Mouse (Mus musculus): ENCODE measurements around the gene Ercc2. TPM values are rescaled to one million over a fixed set of nuclear protein-coding genes. Genes with fewer than 3 reads are reported as not detected.

Ercc2 gene
- polyA plus RNA-seq, 1 experiment, result 137 TPM

- H3K4me3 ChIP-seq (ENCODE audit: control insufficient read depth, insufficient read depth, low read length), result no peak overlapping the region
- H3K27me3 ChIP-seq (ENCODE audit: control insufficient read depth, insufficient read depth, low read length), result peaks cover 7% of the 10 kb centered on the region; the same call in 1 of the 2 replicates
- TF ChIP-seq CTCF (IDR thresholded peaks at IDR 0.05; ENCODE audit: borderline replicate concordance, control insufficient read depth, extremely low read depth, insufficient read depth, low read length, poor library complexity) (no peak), POLR2A (IDR thresholded peaks at IDR 0.05; ENCODE audit: control insufficient read depth, extremely low read depth, insufficient read depth, low read length, poor library complexity) (no peak)
- H3K27ac ChIP-seq (ENCODE audit: control insufficient read depth, insufficient read depth, low read length), result no peak overlapping the region
- DNase-seq, result no peak
- H3K36me3 ChIP-seq (ENCODE audit: control insufficient read depth, insufficient read depth, low read length), result no peaks in the 10 kb centered on the region
- 47% methylated on average over 10 of the region's 10 CpGs for WGBS
- H3K4me1 ChIP-seq (replicated peaks; ENCODE audit: control insufficient read depth, insufficient read depth, low read length), result peaks cover 18% of the 10 kb centered on the region
Measured at GRCm38 (mm10) chr7:19341250-19341649, 40.6 kb upstream of the Ercc2 start.

- WGBS, result 1% methylated on average over 41 of the region's 41 CpGs
- DNase-seq, result no peak
- TF ChIP-seq POLR2A (IDR thresholded peaks at IDR 0.05; ENCODE audit: control insufficient read depth, extremely low read depth, insufficient read depth, low read length, poor library complexity) (no peak), CTCF (IDR thresholded peaks at IDR 0.05; ENCODE audit: borderline replicate concordance, control insufficient read depth, extremely low read depth, insufficient read depth, low read length, poor library complexity) (no peak)
- no peak overlapping the region for H3K27ac ChIP-seq (ENCODE audit: control insufficient read depth, insufficient read depth, low read length)
- peaks cover 7% of the 10 kb centered on the region; the same call in 1 of the 2 replicates for H3K27me3 ChIP-seq (ENCODE audit: control insufficient read depth, insufficient read depth, low read length)
- H3K4me3 ChIP-seq (ENCODE audit: control insufficient read depth, insufficient read depth, low read length), result no peak overlapping the region
- H3K36me3 ChIP-seq (ENCODE audit: control insufficient read depth, insufficient read depth, low read length), result no peaks in the 10 kb centered on the region
- H3K4me1 ChIP-seq (replicated peaks; ENCODE audit: control insufficient read depth, insufficient read depth, low read length), result peaks cover 18% of the 10 kb centered on the region
Measured at GRCm38 (mm10) chr7:19341761-19342409, 39.9 kb upstream of the Ercc2 start.

GRCm38 (mm10) chr7:19342481-19343027, 39.3 kb upstream of the Ercc2 start:
- H3K27ac ChIP-seq (ENCODE audit: control insufficient read depth, insufficient read depth, low read length), result no peak overlapping the region
- peaks cover 7% of the 10 kb centered on the region; the same call in 1 of the 2 replicates for H3K27me3 ChIP-seq (ENCODE audit: control insufficient read depth, insufficient read depth, low read length)
- no peaks in the 10 kb centered on the region for H3K36me3 ChIP-seq (ENCODE audit: control insufficient read depth, insufficient read depth, low read length)
- TF ChIP-seq CTCF (IDR thresholded peaks at IDR 0.05; ENCODE audit: borderline replicate concordance, control insufficient read depth, extremely low read depth, insufficient read depth, low read length, poor library complexity) (peak; percentile 94), POLR2A (IDR thresholded peaks at IDR 0.05; ENCODE audit: control insufficient read depth, extremely low read depth, insufficient read depth, low read length, poor library complexity) (no peak)
- WGBS, result under 1% methylated on average over 27 of the region's 27 CpGs
- no peak overlapping the region for H3K4me3 ChIP-seq (ENCODE audit: control insufficient read depth, insufficient read depth, low read length)
- peaks cover 18% of the 10 kb centered on the region for H3K4me1 ChIP-seq (replicated peaks; ENCODE audit: control insufficient read depth, insufficient read depth, low read length)
- DNase-seq, result peak; percentile 82

GRCm38 (mm10) chr7:19343210-19343808, 38.5 kb upstream of the Ercc2 start:
- H3K27ac ChIP-seq (ENCODE audit: control insufficient read depth, insufficient read depth, low read length), result no peak overlapping the region
- peaks cover 7% of the 10 kb centered on the region; the same call in 1 of the 2 replicates for H3K27me3 ChIP-seq (ENCODE audit: control insufficient read depth, insufficient read depth, low read length)
- H3K4me1 ChIP-seq (replicated peaks; ENCODE audit: control insufficient read depth, insufficient read depth, low read length), result peaks cover 18% of the 10 kb centered on the region
- H3K4me3 ChIP-seq (ENCODE audit: control insufficient read depth, insufficient read depth, low read length), result no peak overlapping the region
- WGBS, result under 1% methylated on average over 11 of the region's 11 CpGs
- no peaks in the 10 kb centered on the region for H3K36me3 ChIP-seq (ENCODE audit: control insufficient read depth, insufficient read depth, low read length)
- peak; percentile 70 for DNase-seq
- TF ChIP-seq POLR2A (IDR thresholded peaks at IDR 0.05; ENCODE audit: control insufficient read depth, extremely low read depth, insufficient read depth, low read length, poor library complexity), result no peak
- peak; percentile 68; the same call in 1 of the 2 replicates for TF ChIP-seq CTCF (IDR thresholded peaks at IDR 0.05; ENCODE audit: borderline replicate concordance, control insufficient read depth, extremely low read depth, insufficient read depth, low read length, poor library complexity)

GRCm38 (mm10) chr7:19344237-19344847, 37.5 kb upstream of the Ercc2 start, which contains the start of gene Ercc1:
TSS of gene Ercc1 (plus strand) at chr7:19344778.
- WGBS, result 11% methylated on average over 12 of the region's 12 CpGs
- peak within 1 kb of the TSS; percentile 85 for H3K4me3 ChIP-seq (ENCODE audit: control insufficient read depth, insufficient read depth, low read length)
- DNase-seq, result no peak
- TF ChIP-seq CTCF (IDR thresholded peaks at IDR 0.05; ENCODE audit: borderline replicate concordance, control insufficient read depth, extremely low read depth, insufficient read depth, low read length, poor library complexity) (no peak), POLR2A (IDR thresholded peaks at IDR 0.05; ENCODE audit: control insufficient read depth, extremely low read depth, insufficient read depth, low read length, poor library complexity) (no peak)
- no peaks in the 10 kb centered on the region for H3K36me3 ChIP-seq (ENCODE audit: control insufficient read depth, insufficient read depth, low read length)
- H3K27me3 ChIP-seq (ENCODE audit: control insufficient read depth, insufficient read depth, low read length), result peaks cover 7% of the 10 kb centered on the region; the same call in 1 of the 2 replicates
- H3K4me1 ChIP-seq (replicated peaks; ENCODE audit: control insufficient read depth, insufficient read depth, low read length), result peaks cover 18% of the 10 kb centered on the region
- H3K27ac ChIP-seq (ENCODE audit: control insufficient read depth, insufficient read depth, low read length), result peak within 1 kb of the TSS; percentile 55; the same call in 1 of the 2 replicates

GRCm38 (mm10) chr7:19344938-19345471, 36.8 kb upstream of the Ercc2 start:
- peaks cover 18% of the 10 kb centered on the region for H3K4me1 ChIP-seq (replicated peaks; ENCODE audit: control insufficient read depth, insufficient read depth, low read length)

More at GRCm38 (mm10) chr7:19344938-19345471, 36.8 kb upstream of the Ercc2 start:
- under 1% methylated on average over 31 of the region's 31 CpGs for WGBS
- Histone ChIP-seq H3K27ac (ENCODE audit: control insufficient read depth, insufficient read depth, low read length) (peak overlapping the region; percentile 55; the same call in 1 of the 2 replicates), H3K36me3 (ENCODE audit: control insufficient read depth, insufficient read depth, low read length) (no peaks in the 10 kb centered on the region), H3K4me3 (ENCODE audit: control insufficient read depth, insufficient read depth, low read length) (peak overlapping the region; percentile 85), H3K27me3 (ENCODE audit: control insufficient read depth, insufficient read depth, low read length) (peaks cover 7% of the 10 kb centered on the region; the same call in 1 of the 2 replicates)
- TF ChIP-seq CTCF (IDR thresholded peaks at IDR 0.05; ENCODE audit: borderline replicate concordance, control insufficient read depth, extremely low read depth, insufficient read depth, low read length, poor library complexity), result peak; percentile 45; the same call in 1 of the 2 replicates
- no peak for TF ChIP-seq POLR2A (IDR thresholded peaks at IDR 0.05; ENCODE audit: control insufficient read depth, extremely low read depth, insufficient read depth, low read length, poor library complexity)
- peak; percentile 97 for DNase-seq
